Mouse (Mus musculus) olfactory bulb, adult 2 months (tissue): ENCODE data around the gene Lingo2.

ENCODE experiments used
- CTCF ChIP-seq: fragments of 200-500 bp; IDR thresholded peaks from 2 replicates; pipeline ENCODE4 v1.5.1; 2012; ENCODE audit warnings: low read depth, mild to moderate bottlenecking, low read length, moderate library complexity; ENCODE audit not compliant: insufficient read depth
- POLR2A ChIP-seq: fragments of 200-500 bp; IDR thresholded peaks from 2 replicates; pipeline ENCODE4 v1.6.1; 2012; ENCODE audit warnings: mild to moderate bottlenecking, low read depth, low read length, moderate library complexity; ENCODE audit not compliant: insufficient read depth

DNA sequence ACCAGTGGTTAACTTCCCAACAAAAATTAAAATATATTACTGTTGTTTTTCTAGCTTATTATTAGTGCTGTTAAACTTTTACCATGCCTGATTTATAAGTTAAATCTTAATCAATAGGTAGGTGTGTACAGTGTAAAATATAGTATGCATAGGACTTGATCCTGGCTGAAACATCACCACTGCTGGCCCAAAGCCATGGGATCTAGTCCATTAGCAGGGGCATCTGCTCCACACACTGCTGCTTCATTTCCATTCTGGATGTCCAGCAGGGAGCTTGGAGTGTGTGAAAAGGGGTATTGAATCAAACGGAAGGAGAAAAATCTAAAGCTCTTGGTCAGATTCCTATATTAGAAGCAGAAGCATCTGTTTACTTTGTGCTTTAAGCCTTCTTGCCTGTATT lies 1248.9 kb downstream of the Lingo2 start:
- TF ChIP-seq POLR2A (no peak), CTCF (no peak)
